15 mouse cellular contexts compared by ENCODE assay signal in genomic region chr12:107996773-107997172, GRCm38 (mm10). TPM values are rescaled to one million over a fixed set of nuclear protein-coding genes. Genes with fewer than 3 reads are reported as not detected.
A peak's percentile ranks its signal among the peaks of the same experiment; 100 is the strongest.
DNase-seq lines count a peak whose midpoint lies in the region; ATAC-seq and TF ChIP-seq lines count a peak whose summit lies in the region.
"Had no signal": no experiment of that assay in that cellular context is flagged by ENCODE, and none has a peak within 500 bp of the region (broad histone marks: within the 10 kb centered on the region; RNA-seq: fewer than 3 reads in every experiment).

No protein-coding gene starts in this region.

- H3K36me3 ChIP-seq in heart, embryonic 16.5 days (ENCODE audit: control insufficient read depth, insufficient read depth) = no peaks in the 10 kb centered on the region
- H3K36me3 ChIP-seq in limb, embryonic 14.5 days (ENCODE audit: control insufficient read depth, insufficient read depth, low read length) = no peaks in the 10 kb centered on the region
- H3K36me3 ChIP-seq: heart, embryonic 13.5 days had no signal

- no peak overlapping the region for H3K27ac ChIP-seq in heart, embryonic 16.5 days (ENCODE audit: low read length)
- H3K27ac ChIP-seq in limb, embryonic 14.5 days (replicated peaks; ENCODE audit: low read depth, low read length) = no peak overlapping the region
- H3K27ac ChIP-seq: heart, embryonic 13.5 days had no signal

- 43% methylated on average over 4 of the region's 4 CpGs for WGBS in heart, embryonic 16.5 days
- 11% methylated on average over 4 of the region's 4 CpGs for WGBS in limb, embryonic 14.5 days

- no peak overlapping the region for H3K4me3 ChIP-seq in heart, embryonic 16.5 days (ENCODE audit: low read length)
- H3K4me3 ChIP-seq in limb, embryonic 14.5 days (replicated peaks; ENCODE audit: low read length) = no peak overlapping the region
- H3K4me3 ChIP-seq: heart, embryonic 13.5 days had no signal

- no peak overlapping the region for H3K9ac ChIP-seq in heart, embryonic 16.5 days (ENCODE audit: low read length)
- 0 out of 2 replicates have a peak overlapping the region, but pooled peaks have one; percentile 9 for H3K9ac ChIP-seq in limb, embryonic 14.5 days (ENCODE audit: low read depth, low read length, severe bottlenecking)
- H3K9ac ChIP-seq: heart, embryonic 13.5 days had no signal

- H3K4me1 ChIP-seq in heart, embryonic 16.5 days (ENCODE audit: control insufficient read depth, insufficient read depth, low read length) = no peaks in the 10 kb centered on the region
- peaks cover 29% of the 10 kb centered on the region for H3K4me1 ChIP-seq in limb, embryonic 14.5 days (ENCODE audit: control insufficient read depth, insufficient read depth, low read length)

- intact Hi-C loops in heart, postnatal 10 days (cut with DNase I) = loop anchor here (10.0 kb wide), 1 partner anchor 252 kb away; no protein-coding TSS in a partner anchor

- H3K27me3 ChIP-seq in heart, embryonic 16.5 days (ENCODE audit: control insufficient read depth, insufficient read depth, low read length) = peaks cover 33% of the 10 kb centered on the region
- peaks cover 21% of the 10 kb centered on the region; the same call in 1 of the 2 replicates for H3K27me3 ChIP-seq in limb, embryonic 14.5 days (ENCODE audit: control insufficient read depth, insufficient read depth, low read length)

- no peaks in the 10 kb centered on the region for H3K9me3 ChIP-seq in heart, embryonic 16.5 days (replicated peaks; ENCODE audit: control insufficient read depth, low read length)
- H3K9me3 ChIP-seq in limb, embryonic 14.5 days (ENCODE audit: control insufficient read depth, low read length) = no peaks in the 10 kb centered on the region
- H3K9me3 ChIP-seq: heart, embryonic 13.5 days had no signal

- no peak for DNase-seq in heart, postnatal 10 days
- DNase-seq in thymus, postnatal 14 days = peak; percentile 35
- no peak for DNase-seq in thymus, adult 18-20 months
- no peak for DNase-seq in limb, embryonic 14.5 days (ENCODE audit: low spot score)
- DNase-seq in thymus, postnatal 36 days = peak; percentile 16 to 33
- DNase-seq in right cerebral cortex, adult 18-20 months = no peak
- no peak for DNase-seq in ovary, postnatal 36 days (ENCODE audit: low spot score)
- DNase-seq: B cell, adult 2 months; cerebellum, postnatal 10 days; gastrocnemius, postnatal 14 days; kidney, adult 11 months; kidney, postnatal 4 days; lung, adult 18-20 months had no signal

- no peak for ATAC-seq in heart, embryonic 16.5 days (replicated peaks; ENCODE audit: extremely low read depth, insufficient read depth, low FRiP score)
- no peak for ATAC-seq in limb, embryonic 14.5 days (ENCODE audit: low FRiP score, low read depth)

- no peak for TF ChIP-seq POLR2A in limb, embryonic 14.5 days (IDR thresholded peaks at IDR 0.05; ENCODE audit: borderline replicate concordance, extremely low read depth, insufficient read depth, insufficient read length)

- H3K4me2 ChIP-seq in heart, embryonic 16.5 days (ENCODE audit: low read depth, low read length) = peak overlapping the region; percentile 21; the same call in 1 of the 2 replicates
- H3K4me2 ChIP-seq in limb, embryonic 14.5 days (replicated peaks; ENCODE audit: low read depth, low read length, severe bottlenecking) = no peak overlapping the region
- H3K4me2 ChIP-seq: heart, embryonic 13.5 days had no signal

RNA-seq across cellular contexts. Expression of gene Bcl11b, which starts 6.6 kb away (rescaled TPM):
- polyA plus RNA-seq in heart, embryonic 16.5 days (2015; fragmentation: Nextera tagmentation; extraction: Ambion mirVana) = 6.3 and 9.0 TPM in 2 replicates
- 1 to 10 TPM; 1.6 to 1.8 TPM for total RNA-seq in heart, postnatal 10 days (2021)
- polyA plus RNA-seq in limb, embryonic 14.5 days (2012; rRNA removed) = 16.0 and 20.1 TPM in 2 replicates
- 26.4 and 26.7 TPM in 2 replicates for polyA plus RNA-seq in limb, embryonic 14.5 days (2014; fragmentation: Nextera tagmentation; extraction: Ambion mirVana)

Comparison
In these comparisons a context has a peak if more than half of its experiments do, and no peak if none do; other contexts are left out.
1. DNase-seq: peak in thymus, postnatal 14 days (single experiment) and thymus, postnatal 36 days (2 of 2); none in heart, postnatal 10 days (0 of 2), thymus, adult 18-20 months (0 of 2), limb, embryonic 14.5 days (single experiment), right cerebral cortex, adult 18-20 months (single experiment) and ovary, postnatal 36 days (single experiment).